Mouse (Mus musculus) ES-E14 (cell line): ENCODE measurements around the gene BC024978.

Experiments used
- CHD2 ChIP-seq: IDR thresholded peaks from 2 replicates; pipeline ENCODE4 v1.6.1; 2014; ENCODE audit warnings: mild to moderate bottlenecking, low read depth, low read length, inconsistent platforms
- HCFC1 ChIP-seq: IDR thresholded peaks from 2 replicates; pipeline ENCODE4 v1.6.1; 2012; ENCODE audit warnings: low read length, inconsistent platforms, borderline replicate concordance; ENCODE audit not compliant: insufficient read depth
- MAFK ChIP-seq: IDR thresholded peaks from 2 replicates; pipeline ENCODE4 v1.6.1; 2014; ENCODE audit warnings: mild to moderate bottlenecking, low read depth, low read length, inconsistent platforms; ENCODE audit not compliant: insufficient read depth
- ZC3H11A ChIP-seq: IDR thresholded peaks from 2 replicates; pipeline ENCODE4 v1.6.1; 2012; ENCODE audit warnings: low read depth, mild to moderate bottlenecking, inconsistent platforms, low read length, borderline replicate concordance
- ZNF384 ChIP-seq: IDR thresholded peaks from 2 replicates; pipeline ENCODE4 v1.6.1; 2012; ENCODE audit warnings: low read depth, low read length, inconsistent platforms

GRCm38 (mm10) chr7:27180837-27181695 is 14.5 kb upstream of the BC024978 start, which contains the start of the genes Gm21983 and Mia:
- TF ChIP-seq ZC3H11A (no peak), MAFK (no peak), HCFC1 (no peak), CHD2 (no peak), ZNF384 (no peak)
